Mouse (Mus musculus): ENCODE measurements around the gene Kctd11. TPM values are rescaled to one million over a fixed set of nuclear protein-coding genes. Genes with fewer than 3 reads are reported as not detected.
A peak's percentile ranks its signal among the peaks of the same experiment; 100 is the strongest.

Gene Kctd11
- polyA plus RNA-seq, 2 experiments from 2014 or later = 0.56 TPM; not detected in 1

- no peak for ATAC-seq
These were observed 33.2 kb downstream of the Kctd11 start for GRCm38 (mm10) chr11:69848021-69848420.

- ATAC-seq = peak; percentile 50
These were observed 34.2 kb downstream of the Kctd11 start for GRCm38 (mm10) chr11:69846738-69847688.

- ATAC-seq = peak; percentile 80
These were observed 35.0 kb downstream of the Kctd11 start, which contains the start of gene Plscr3 for GRCm38 (mm10) chr11:69846198-69846680. Plscr3 (plus strand) TSS chr11:69846376.

- ATAC-seq = peak; percentile 16
These were observed 42.5 kb downstream of the Kctd11 start for GRCm38 (mm10) chr11:69838714-69839104.

- ATAC-seq = peak; percentile 87
These were observed 43.1 kb downstream of the Kctd11 start, which contains the start of gene Tmem256 for GRCm38 (mm10) chr11:69837952-69838713. Tmem256 (plus strand) TSS chr11:69838514.

- no peak for ATAC-seq
These were observed 43.6 kb downstream of the Kctd11 start, which contains the start of gene Nlgn2 for GRCm38 (mm10) chr11:69837604-69837951. Nlgn2 (minus strand) TSS chr11:69837784.

DNA sequence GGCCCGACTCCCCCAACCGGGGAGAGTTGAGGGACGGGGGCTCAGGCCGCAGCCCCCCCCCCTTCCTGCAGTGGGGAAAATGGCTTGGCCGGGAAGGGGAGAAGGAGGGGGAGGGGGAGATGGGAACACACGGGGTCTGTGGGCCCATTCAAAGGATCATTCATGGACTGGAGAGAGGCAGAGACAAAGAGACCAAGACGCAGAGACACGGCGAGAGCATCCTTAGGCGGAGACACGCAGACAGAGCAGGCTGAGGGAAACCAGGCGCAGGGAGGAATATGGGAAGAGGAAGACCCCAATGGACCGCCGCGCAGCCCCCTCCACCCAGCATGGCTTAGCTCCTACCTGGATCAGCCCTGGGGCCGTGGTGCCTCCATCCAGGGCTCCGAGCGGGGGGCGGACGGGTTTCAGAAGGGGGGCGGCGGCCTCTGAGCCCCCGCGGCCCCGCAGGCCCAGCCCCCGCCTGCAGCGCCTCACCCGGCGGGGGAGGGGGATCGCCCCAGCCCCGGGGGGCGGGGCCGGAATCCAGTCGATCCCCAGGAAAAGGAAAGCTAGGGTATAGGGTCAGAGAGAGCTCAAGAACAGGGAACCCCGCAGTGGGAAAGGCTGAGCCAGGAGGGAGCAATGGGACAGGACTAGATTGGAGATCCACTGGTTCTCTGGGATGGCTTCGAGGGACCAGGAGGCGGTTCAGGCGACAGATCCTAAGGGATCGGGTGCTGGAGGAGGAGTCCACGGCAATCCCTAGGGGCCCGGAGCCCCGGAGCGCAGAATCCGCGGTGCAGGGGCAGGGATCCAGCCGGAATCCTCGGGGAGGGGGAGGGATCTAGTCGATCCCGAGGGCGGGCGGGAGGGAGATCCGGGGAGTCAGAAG, 44.3 kb downstream of the Kctd11 start:
- no peak for ATAC-seq

- no peak for ATAC-seq
These were observed 45.3 kb downstream of the Kctd11 start for GRCm38 (mm10) chr11:69835966-69836335.

- no peak for ATAC-seq
These were observed 45.8 kb downstream of the Kctd11 start for GRCm38 (mm10) chr11:69835326-69835965.

GRCm38 (mm10) chr11:69834001-69834549, 47.1 kb downstream of the Kctd11 start:
- peak; percentile 9 for ATAC-seq

GRCm38 (mm10) chr11:69833554-69833953, 47.7 kb downstream of the Kctd11 start:
- no peak for ATAC-seq

DNA sequence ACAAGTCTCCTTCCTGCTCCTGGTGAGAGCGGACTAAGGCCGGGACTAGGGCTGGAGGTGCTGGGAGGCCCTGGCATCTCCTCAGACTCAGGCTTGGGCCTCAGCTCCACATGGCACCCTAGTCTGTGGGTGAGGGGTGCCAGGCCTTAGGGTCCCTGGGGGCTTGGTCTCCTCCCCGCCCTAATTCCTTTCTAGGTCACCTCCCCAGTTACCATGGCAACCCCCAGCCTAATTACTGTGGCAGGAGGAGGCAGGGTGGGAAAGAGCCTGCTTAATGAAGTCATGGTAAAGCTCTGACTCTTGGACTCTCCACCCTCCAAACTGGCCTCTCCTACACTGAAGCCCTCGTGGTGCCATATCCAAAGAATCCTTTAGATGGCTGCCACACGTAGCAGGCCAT, 52.4 kb downstream of the Kctd11 start:
- no peak for ATAC-seq

Other genes starting within 250 kb of the Kctd11 start
- 1 to 10 TPM; 6.5 to 7.1 TPM for gene Fxr2, start 248.4 kb downstream of the Kctd11 start, polyA plus RNA-seq (2017; shearing (Covaris generic))
- gene Sox15, start 226.1 kb downstream of the Kctd11 start, polyA plus RNA-seq (2017; shearing (Covaris generic)) = not detected
- 10 to 100 TPM; 41.3 to 59.7 TPM for gene Mpdu1, start 218.8 kb downstream of the Kctd11 start, polyA plus RNA-seq (2017; shearing (Covaris generic))
- 1 to 10 TPM; 3.3 to 5.3 TPM for gene Cd68, start 215.3 kb downstream of the Kctd11 start, polyA plus RNA-seq (2017; shearing (Covaris generic))
- gene Eif4a1, start 209.0 kb downstream of the Kctd11 start, polyA plus RNA-seq (2017; shearing (Covaris generic)) = 100 to 1,000 TPM; 202 to 297 TPM
- 10 to 100 TPM; 32.7 to 33.0 TPM for gene Senp3, start 199.3 kb downstream of the Kctd11 start, polyA plus RNA-seq (2017; shearing (Covaris generic))
- gene Tnfsf13, start 195.6 kb downstream of the Kctd11 start, polyA plus RNA-seq (2017; shearing (Covaris generic)) = not detected
- not detected for gene Tnfsf12, start 185.6 kb downstream of the Kctd11 start, polyA plus RNA-seq (2017; shearing (Covaris generic))
- not detected for gene Tnfsfm13, start 185.3 kb downstream of the Kctd11 start, polyA plus RNA-seq (2017; shearing (Covaris generic))
- 10 to 100 TPM; 24.0 to 28.8 TPM for gene Polr2a, start 122.8 kb downstream of the Kctd11 start, polyA plus RNA-seq (2017; shearing (Covaris generic))
- not detected for gene Slc35g3, start 119.4 kb downstream of the Kctd11 start, polyA plus RNA-seq (2017; shearing (Covaris generic))
- 1 to 10 TPM; 7.8 to 8.1 TPM for gene Zbtb4, start 115.5 kb downstream of the Kctd11 start, polyA plus RNA-seq (2017; shearing (Covaris generic))
- gene Chrnb1, start 85.5 kb downstream of the Kctd11 start, polyA plus RNA-seq (2017; shearing (Covaris generic)) = 1 to 10 TPM in 1 of 2 experiments, under 1 TPM in 1; 0.66 to 4.1 TPM
- not detected for gene Fgf11, start 79.5 kb downstream of the Kctd11 start, polyA plus RNA-seq (2017; shearing (Covaris generic))
- not detected for gene Tmem102, start 75.8 kb downstream of the Kctd11 start, polyA plus RNA-seq (2017; shearing (Covaris generic))
- under 1 TPM in 1 of 2 experiments, not detected in 1; 0.08 TPM for gene Gm39566, start 66.1 kb downstream of the Kctd11 start, polyA plus RNA-seq (2017; shearing (Covaris generic))
- not detected for gene Spem2, start 62.9 kb downstream of the Kctd11 start, polyA plus RNA-seq (2017; shearing (Covaris generic))
- not detected for gene Spem1, start 59.2 kb downstream of the Kctd11 start, polyA plus RNA-seq (2017; shearing (Covaris generic))
- gene Nlgn2, start 43.6 kb downstream of the Kctd11 start, polyA plus RNA-seq (2017; shearing (Covaris generic)) = under 1 TPM; 0.59 to 0.66 TPM
- 100 to 1,000 TPM; 127 to 138 TPM for gene Tmem256, start 42.9 kb downstream of the Kctd11 start, polyA plus RNA-seq (2017; shearing (Covaris generic))
- 10 to 100 TPM; 15.4 to 17.5 TPM for gene Plscr3, start 35.0 kb downstream of the Kctd11 start, polyA plus RNA-seq (2017; shearing (Covaris generic))
- gene Tnk1, start 22.7 kb downstream of the Kctd11 start, polyA plus RNA-seq (2017; shearing (Covaris generic)) = not detected
- gene Tmem95, start 3.4 kb downstream of the Kctd11 start, polyA plus RNA-seq (2017; shearing (Covaris generic)) = not detected
- 100 to 1,000 TPM; 213 to 273 TPM for gene Acap1, start 14.1 kb upstream of the Kctd11 start, polyA plus RNA-seq (2017; shearing (Covaris generic))
- gene 2810408A11Rik, start 19.6 kb upstream of the Kctd11 start, polyA plus RNA-seq (2017; shearing (Covaris generic)) = 1 to 10 TPM; 1.1 to 1.2 TPM
- gene Neurl4, start 19.7 kb upstream of the Kctd11 start, polyA plus RNA-seq (2017; shearing (Covaris generic)) = 1 to 10 TPM; 7.9 to 8.0 TPM
- gene Gps2, start 32.5 kb upstream of the Kctd11 start, polyA plus RNA-seq (2017; shearing (Covaris generic)) = 100 to 1,000 TPM in 1 of 2 experiments, 10 to 100 TPM in 1; 90.7 to 106 TPM
- gene Eif5a, start 40.6 kb upstream of the Kctd11 start, polyA plus RNA-seq (2017; shearing (Covaris generic)) = 1,000 to 10,000 TPM; 1,092 to 1,351 TPM
- not detected for gene Ybx2, start 54.4 kb upstream of the Kctd11 start, polyA plus RNA-seq (2017; shearing (Covaris generic))
- not detected for gene Slc2a4, start 66.8 kb upstream of the Kctd11 start, polyA plus RNA-seq (2017; shearing (Covaris generic))
- gene Cldn7, start 83.4 kb upstream of the Kctd11 start, polyA plus RNA-seq (2017; shearing (Covaris generic)) = not detected
- gene Ctdnep1, start 99.8 kb upstream of the Kctd11 start, polyA plus RNA-seq (2017; shearing (Covaris generic)) = 10 to 100 TPM; 21.4 to 24.8 TPM
- gene Elp5, start 101.1 kb upstream of the Kctd11 start, polyA plus RNA-seq (2017; shearing (Covaris generic)) = 10 to 100 TPM; 62.1 to 69.7 TPM
- gene Gabarap, start 109.7 kb upstream of the Kctd11 start, polyA plus RNA-seq (2017; shearing (Covaris generic)) = 100 to 1,000 TPM; 343 to 373 TPM
- gene Phf23, start 114.4 kb upstream of the Kctd11 start, polyA plus RNA-seq (2017; shearing (Covaris generic)) = 10 to 100 TPM; 32.1 to 44.9 TPM
- 1 to 10 TPM; 2.7 to 3.9 TPM for gene Dvl2, start 119.2 kb upstream of the Kctd11 start, polyA plus RNA-seq (2017; shearing (Covaris generic))
- 100 to 1,000 TPM; 107 to 139 TPM for gene Acadvl, start 134.0 kb upstream of the Kctd11 start, polyA plus RNA-seq (2017; shearing (Covaris generic))
- 10 to 100 TPM in 1 of 2 experiments, 1 to 10 TPM in 1; 9.7 to 11.6 TPM for gene Dlg4, start 135.5 kb upstream of the Kctd11 start, polyA plus RNA-seq (2017; shearing (Covaris generic))
- not detected for gene Asgr1, start 172.7 kb upstream of the Kctd11 start, polyA plus RNA-seq (2017; shearing (Covaris generic))
- gene Asgr2, start 211.2 kb upstream of the Kctd11 start, polyA plus RNA-seq (2017; shearing (Covaris generic)) = not detected
- gene Mgl2, start 248.9 kb upstream of the Kctd11 start, polyA plus RNA-seq (2017; shearing (Covaris generic)) = under 1 TPM in 1 of 2 experiments, not detected in 1; 0.21 TPM